Mouse (Mus musculus) bone marrow, adult 2 months (tissue): ENCODE data around the gene Usp7. TPM values are rescaled to one million over a fixed set of nuclear protein-coding genes. Genes with fewer than 3 reads are reported as not detected.

Source experiments
- H3K27ac ChIP-seq: fragments of 200-500 bp; 2 replicates; pipeline ENCODE4 v1.5.1; 2012; ENCODE audit warnings: low read depth, mild to moderate bottlenecking, control low read depth, inconsistent platforms, low read length; ENCODE audit not compliant: control insufficient read depth, poor library complexity, insufficient read depth
- H3K4me1 ChIP-seq: fragments of 200-500 bp; 2 replicates; pipeline ENCODE4 v1.6.1; 2011; ENCODE audit warnings: low read length; ENCODE audit not compliant: control insufficient read depth, insufficient read depth
- H3K4me3 ChIP-seq: fragments of 200-500 bp; replicated peaks from 2 replicates; pipeline ENCODE3; 2011; ENCODE audit warnings: mild to moderate bottlenecking, low read depth, low read length, control low read depth; ENCODE audit not compliant: control insufficient read depth
- CTCF ChIP-seq: fragments of 200-500 bp; IDR thresholded peaks from 2 replicates; pipeline ENCODE4 v1.5.1; 2011; ENCODE audit warnings: low read length, control low read depth; ENCODE audit not compliant: control insufficient read depth, insufficient read depth
- POLR2A ChIP-seq: fragments of 200-500 bp; IDR thresholded peaks from 2 replicates; pipeline ENCODE4 v1.6.1; 2011; ENCODE audit warnings: low read depth, mild to moderate bottlenecking, control low read depth, low read length, borderline replicate concordance; ENCODE audit not compliant: control insufficient read depth
- WGBS: fragments of 180-500 bp; shearing (Covaris S2); methylation state at CpG from one replicate; pipeline ENCODE4 v1.1.7; 2018; 5-methylcytosine and 5-hydroxymethylcytosine counted together
- polyA plus RNA-seq: library from polyadenylated mRNA; stranded (reverse); fragments of >200 nt; gene quantifications from 2 replicates; pipeline ENCODE4 v1.2.4, GENCODE M21; 2011; ENCODE audit warnings: low replicate concordance; ENCODE audit not compliant: missing spikeins, insufficient read depth, insufficient read length

Gene Usp7
- polyA plus RNA-seq, 1 experiment, result 136 TPM

GRCm38 (mm10) chr16:8673343-8673742, 118.8 kb downstream of the Usp7 start:
- TF ChIP-seq POLR2A (no peak), CTCF (no peak)
- WGBS, result 23% methylated on average over 6 of the region's 6 CpGs
- no peak overlapping the region for H3K4me3 ChIP-seq
- H3K27ac ChIP-seq, result no peak overlapping the region
- H3K4me1 ChIP-seq, result peaks cover 10% of the 10 kb centered on the region

GRCm38 (mm10) chr16:8672811-8673210, 119.3 kb downstream of the Usp7 start:
- Histone ChIP-seq H3K4me1 (peaks cover 10% of the 10 kb centered on the region), H3K4me3 (no peak overlapping the region), H3K27ac (peak overlapping the region; percentile 45; the same call in 1 of the 2 replicates)
- TF ChIP-seq POLR2A (no peak), CTCF (no peak)

- Histone ChIP-seq H3K4me3 (peak overlapping the region; percentile 70), H3K4me1 (peaks cover 10% of the 10 kb centered on the region)
Observed at GRCm38 (mm10) chr16:8672350-8672687, 119.8 kb downstream of the Usp7 start.

GRCm38 (mm10) chr16:8671551-8672349, 120.4 kb downstream of the Usp7 start, which contains the start of gene Carhsp1:
Gene Carhsp1, minus strand, starts transcription at chr16:8672155.
- peak within 1 kb of the TSS; percentile 70 for H3K4me3 ChIP-seq
- H3K27ac ChIP-seq, result peak within 1 kb of the TSS; percentile 85
- WGBS, result 1% methylated on average over 67 of the region's 67 CpGs
- TF ChIP-seq POLR2A (peak; percentile 97), CTCF (no peak; the same call in 1 of the 2 replicates)
- peaks cover 10% of the 10 kb centered on the region for H3K4me1 ChIP-seq

More at GRCm38 (mm10) chr16:8672350-8672687, 119.8 kb downstream of the Usp7 start:
- TF ChIP-seq POLR2A (no peak), CTCF (no peak)
- H3K27ac ChIP-seq, result peak overlapping the region; percentile 85
- under 1% methylated on average over 18 of the region's 18 CpGs for WGBS

- H3K4me1 ChIP-seq, result peaks cover 10% of the 10 kb centered on the region
- no peak for TF ChIP-seq CTCF
- TF ChIP-seq POLR2A, result no peak
- H3K4me3 ChIP-seq, result peak overlapping the region; percentile 70
- 61% methylated on average over 15 of the region's 15 CpGs for WGBS
- peak overlapping the region; percentile 40; the same call in 1 of the 2 replicates for H3K27ac ChIP-seq
Observed at GRCm38 (mm10) chr16:8670041-8671035, 121.8 kb downstream of the Usp7 start.

GRCm38 (mm10) chr16:8669432-8669831, 122.7 kb downstream of the Usp7 start:
- WGBS, result 85% methylated on average over 5 of the region's 5 CpGs
- Histone ChIP-seq H3K4me1 (peaks cover 10% of the 10 kb centered on the region), H3K4me3 (no peak overlapping the region), H3K27ac (no peak overlapping the region)
- TF ChIP-seq POLR2A (no peak), CTCF (no peak)

- no peak for TF ChIP-seq CTCF
- no peak for TF ChIP-seq POLR2A
- 92% methylated on average over 2 of the region's 2 CpGs for WGBS
- H3K27ac ChIP-seq, result 0 out of 2 replicates have a peak overlapping the region, but pooled peaks have one; percentile 30
- H3K4me1 ChIP-seq, result peaks cover 7% of the 10 kb centered on the region; the same call in 1 of the 2 replicates
- no peak overlapping the region for H3K4me3 ChIP-seq
Observed at GRCm38 (mm10) chr16:8668386-8668785, 123.7 kb downstream of the Usp7 start.

GRCm38 (mm10) chr16:8667814-8668213, 124.3 kb downstream of the Usp7 start:
- Histone ChIP-seq H3K4me3 (no peak overlapping the region), H3K4me1 (peaks cover 7% of the 10 kb centered on the region; the same call in 1 of the 2 replicates), H3K27ac (peak overlapping the region; percentile 73)
- peak; percentile 8; the same call in 1 of the 2 replicates for TF ChIP-seq POLR2A
- TF ChIP-seq CTCF, result no peak
- 84% methylated on average over 4 of the region's 4 CpGs for WGBS
